21 mouse cellular contexts compared by ENCODE assay signal in genomic region chr3:141719050-141719449, GRCm38 (mm10).
"Had no signal": no experiment of that assay in that cellular context is flagged by ENCODE, and none has a peak within 500 bp of the region (broad histone marks: within the 10 kb centered on the region; RNA-seq: fewer than 3 reads in every experiment).

No protein-coding gene starts in this region.

- DNase-seq: lung, adult 18-20 months; lung, embryonic 14.5 days; lung, postnatal 10 days; lung, postnatal 4 days; midbrain, embryonic 14.5 days; retina, postnatal 1 day; right cerebral cortex, adult 18-20 months; right cerebral cortex, postnatal 25 days; right cerebral cortex, postnatal 4 days; spleen, adult 18-20 months; thymus, adult 2 months; thymus, postnatal 25 days; thymus, postnatal 4 days had no signal

- H3K9ac ChIP-seq: lung, embryonic 14.5 days; midbrain, embryonic 12.5 days; neural tube, embryonic 13.5 days; neural tube, embryonic 15.5 days; stomach, embryonic 15.5 days had no signal

- H3K36me3 ChIP-seq: midbrain, embryonic 10.5 days; midbrain, embryonic 12.5 days; neural tube, embryonic 13.5 days; neural tube, embryonic 15.5 days; stomach, embryonic 15.5 days had no signal

- H3K4me3 ChIP-seq: midbrain, embryonic 10.5 days; midbrain, embryonic 12.5 days; myocyte; neural tube, embryonic 13.5 days; neural tube, embryonic 15.5 days; stomach, embryonic 15.5 days had no signal

- H3K27me3 ChIP-seq: midbrain, embryonic 12.5 days; neural tube, embryonic 13.5 days; neural tube, embryonic 15.5 days; stomach, embryonic 15.5 days had no signal

- H3K4me1 ChIP-seq: midbrain, embryonic 12.5 days; neural tube, embryonic 13.5 days; neural tube, embryonic 15.5 days; stomach, embryonic 15.5 days had no signal

- H3K4me2 ChIP-seq: lung, embryonic 14.5 days; midbrain, embryonic 12.5 days; neural tube, embryonic 13.5 days; neural tube, embryonic 15.5 days; stomach, embryonic 15.5 days had no signal

- ATAC-seq: midbrain, embryonic 16.5 days had no signal

- H3K27ac ChIP-seq: midbrain, embryonic 10.5 days; midbrain, embryonic 12.5 days; neural tube, embryonic 13.5 days; neural tube, embryonic 15.5 days; stomach, embryonic 15.5 days; stomach, postnatal 0 days had no signal

- H3K9me3 ChIP-seq: midbrain, embryonic 10.5 days; midbrain, embryonic 12.5 days; neural tube, embryonic 13.5 days; neural tube, embryonic 15.5 days; stomach, embryonic 15.5 days had no signal
